Mouse (Mus musculus) brain, embryonic 18.5 days (tissue): ENCODE data around the gene Defb9.
"Not testable (repeated sequence)": the region's sequence is repeated elsewhere in the genome, so short reads cannot be mapped to it uniquely, and the experiment has no call there.

ENCODE experiments used
- DNase-seq: peaks from one replicate; pipeline ENCODE4 v3.0.0-alpha.2; 2012; ENCODE audit warnings: low read depth, low spot score

Defb9 gene

GRCm38 (mm10) chr8:21885321-21885720 lies at the start of gene Defb9:
TSS of gene Defb9 (minus strand) at chr8:21885421.
- DNase-seq = not testable (repeated sequence)

- no peak for DNase-seq
Observed at GRCm38 (mm10) chr8:21932610-21933009, 47.4 kb upstream of the Defb9 start, which contains the start of gene Defb15. TSS of gene Defb15 (minus strand) at chr8:21932710.

DNA sequence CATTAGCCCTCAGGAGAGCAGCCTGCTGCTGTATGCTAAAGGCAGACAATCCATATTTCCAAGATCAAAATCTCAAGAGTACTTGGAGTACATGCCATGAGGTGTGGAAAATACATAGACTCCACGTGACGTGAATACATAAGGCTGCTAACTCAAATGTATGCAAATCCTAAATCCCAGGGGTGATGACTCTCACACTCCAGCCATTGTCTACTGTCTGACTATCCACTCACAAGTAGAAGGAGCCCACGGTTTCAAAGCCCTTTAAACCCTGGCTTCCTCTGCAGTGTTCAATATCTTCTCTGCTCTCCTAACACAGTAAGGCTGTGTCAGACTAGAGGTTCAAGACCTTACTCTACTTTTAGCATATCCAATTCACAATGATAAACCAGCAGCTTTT lies 45.5 kb upstream of the Defb9 start:
- DNase-seq = not testable (repeated sequence)

- no peak for DNase-seq
Observed at GRCm38 (mm10) chr8:21915625-21916024, 30.4 kb upstream of the Defb9 start.

DNA sequence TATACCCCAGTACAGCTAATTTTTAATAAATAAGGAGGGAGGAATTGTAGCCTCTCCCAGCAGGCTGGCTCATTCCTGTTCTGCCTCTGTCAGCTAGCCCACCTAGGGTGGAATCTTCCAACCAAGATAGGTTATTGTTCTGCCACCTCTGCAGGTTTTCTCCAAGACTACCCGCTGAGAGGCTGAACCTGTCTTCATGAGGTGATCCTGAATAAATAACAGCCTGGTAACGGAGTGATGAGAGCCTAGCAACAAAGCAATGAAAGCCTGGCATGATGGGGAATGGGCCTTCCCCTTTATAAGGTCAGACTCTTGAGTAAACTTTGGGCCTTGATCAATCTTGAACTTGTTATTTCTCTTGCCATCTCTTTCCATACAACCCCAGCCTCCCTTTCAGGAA lies 27.3 kb upstream of the Defb9 start:
- no peak for DNase-seq

DNA sequence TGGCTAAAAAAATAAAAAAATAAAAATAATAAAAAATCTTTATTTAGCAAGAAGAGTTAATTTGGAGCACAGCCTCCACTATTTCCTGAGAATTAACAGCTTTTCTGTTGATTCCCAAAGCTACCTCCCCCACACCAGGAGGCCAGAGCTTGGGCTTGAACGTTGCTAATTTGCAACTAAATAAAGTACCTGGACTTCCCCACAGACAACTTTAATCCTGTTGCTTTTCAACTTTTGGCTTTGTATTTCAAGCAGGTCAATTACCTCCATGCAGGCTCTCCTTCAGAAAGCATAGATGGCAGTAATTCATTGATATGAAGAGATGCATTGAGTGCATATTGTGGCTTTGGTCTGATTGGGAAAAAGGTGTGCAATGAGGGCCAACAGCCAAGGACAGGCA lies 26.7 kb upstream of the Defb9 start:
- DNase-seq = no peak

GRCm38 (mm10) chr8:21906290-21906689 lies 21.1 kb upstream of the Defb9 start, which contains the start of gene Defb11:
TSS of gene Defb11 (minus strand) at chr8:21906412.
- DNase-seq = not testable (repeated sequence)

DNA sequence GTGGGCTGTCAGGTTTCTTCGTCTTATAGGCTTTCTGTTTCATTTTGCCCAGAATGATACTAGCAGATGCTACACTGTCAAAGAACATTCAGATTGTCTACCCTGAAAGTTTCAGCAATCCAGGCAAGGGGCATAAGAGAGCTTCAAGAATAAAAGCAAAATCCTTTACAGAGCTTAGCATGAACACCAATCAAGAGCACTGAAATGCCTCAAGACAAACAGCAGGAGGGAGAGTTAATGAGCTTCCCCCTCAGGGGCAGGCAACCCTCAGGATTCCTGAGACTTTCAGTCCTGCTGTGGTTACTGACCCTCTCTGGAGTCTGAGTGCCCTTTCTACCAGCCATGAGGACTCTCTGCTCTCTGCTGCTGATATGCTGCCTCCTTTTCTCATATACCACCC lies 26.6 kb downstream of the Defb9 start, which contains the start of gene Defb10:
Gene Defb10 (plus strand): TSS at position 316 of the 400 bp plus-strand sequence.
- DNase-seq = not testable (repeated sequence)
